Mouse (Mus musculus) CD4-positive naive resting alpha-beta T cell, adult 57 days (primary cell): Measurements from ENCODE around the gene Dcxr. TPM values are rescaled to one million over a fixed set of nuclear protein-coding genes. Genes with fewer than 3 reads are reported as not detected.

Experiments used
- total RNA-seq: library from RNA; stranded (reverse); gene quantifications from one replicate; pipeline ENCODE4 v1.2.4, GENCODE M21; 2023

The Dcxr gene
- total RNA-seq = 0.65 TPM

DNA sequence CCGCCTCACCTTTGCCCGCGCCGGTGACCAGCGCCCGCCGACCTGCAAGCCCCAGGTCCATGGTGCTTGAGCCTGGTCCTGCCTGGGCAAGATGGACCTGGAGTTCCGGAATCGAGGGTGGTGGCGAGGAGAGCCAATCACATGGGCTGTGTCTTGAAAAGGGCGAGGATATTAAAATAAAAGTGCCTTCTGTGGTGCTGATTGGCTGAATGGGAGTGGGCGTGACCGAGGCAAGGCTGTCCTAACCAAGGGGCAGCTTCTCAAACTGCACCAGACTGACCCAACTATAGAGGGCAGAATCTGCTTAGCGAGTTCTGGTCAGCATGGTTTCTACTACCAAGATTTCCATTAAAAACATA, at the start of gene Dcxr:
Dcxr (minus strand) TSS at position 113 of the 359 bp plus-strand sequence.

DNA sequence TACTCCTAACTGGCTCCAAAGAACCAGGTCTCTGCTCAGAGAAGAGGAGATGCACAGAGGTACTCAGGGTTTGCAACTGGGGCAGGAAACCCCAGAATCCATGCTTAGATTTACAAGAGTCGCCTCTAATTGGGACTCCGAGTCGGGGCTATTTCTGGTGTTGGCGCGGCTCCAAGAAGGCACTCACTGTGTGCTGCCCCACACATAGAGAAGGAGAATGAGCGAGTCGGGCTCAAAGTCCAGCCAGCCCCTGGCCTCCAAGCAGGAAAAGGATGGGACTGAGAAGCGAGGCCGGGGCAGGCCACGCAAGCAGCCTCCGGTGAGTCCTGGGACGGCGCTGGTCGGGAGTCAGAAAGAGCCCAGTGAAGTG, 35.6 kb upstream of the Dcxr start, which contains the start of gene Hmga1b:
Hmga1b (plus strand) TSS at position 123 of the 370 bp plus-strand sequence.

DNA sequence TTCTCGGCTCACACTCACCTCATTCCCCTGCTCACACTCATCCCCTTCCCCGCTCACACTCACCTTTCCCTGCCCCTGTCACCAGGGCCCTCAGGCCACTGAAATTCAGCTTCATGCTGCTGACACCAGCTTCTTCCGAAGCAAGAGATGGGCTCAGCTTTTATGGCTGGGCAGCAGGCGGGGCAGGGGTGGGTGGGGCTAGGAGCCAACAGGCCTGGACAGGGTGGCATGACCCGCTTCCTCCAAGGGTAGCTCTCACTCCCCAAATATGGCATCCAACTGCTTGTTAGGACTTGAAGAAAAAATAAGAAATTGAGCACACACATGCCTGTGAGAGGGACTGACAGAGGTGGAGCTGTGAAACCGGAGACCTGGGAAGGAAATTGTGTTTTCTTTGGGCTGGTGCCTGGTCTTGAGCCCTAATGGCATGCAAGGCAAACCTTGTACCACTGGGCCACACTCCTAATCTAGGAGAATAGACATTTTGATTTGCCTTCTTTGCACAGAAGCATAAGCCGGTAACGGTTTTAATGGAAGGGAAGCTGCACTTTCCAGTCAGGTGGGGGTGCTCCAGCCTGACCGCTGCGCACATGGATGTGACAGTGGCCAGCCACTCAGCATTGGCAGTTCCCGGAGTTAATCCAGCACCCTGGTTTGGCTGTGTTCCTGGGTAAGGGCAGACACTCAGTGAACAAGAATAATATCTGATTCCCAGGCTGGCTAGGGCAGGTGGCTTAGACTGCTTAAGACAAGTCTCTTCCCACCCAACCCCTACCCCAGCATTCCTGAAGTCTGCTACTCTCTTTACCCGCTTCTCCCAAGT, 5.0 kb upstream of the Dcxr start, which contains the start of gene Cbr2:
Cbr2 (minus strand) TSS at position 257 of the 823 bp plus-strand sequence.

DNA sequence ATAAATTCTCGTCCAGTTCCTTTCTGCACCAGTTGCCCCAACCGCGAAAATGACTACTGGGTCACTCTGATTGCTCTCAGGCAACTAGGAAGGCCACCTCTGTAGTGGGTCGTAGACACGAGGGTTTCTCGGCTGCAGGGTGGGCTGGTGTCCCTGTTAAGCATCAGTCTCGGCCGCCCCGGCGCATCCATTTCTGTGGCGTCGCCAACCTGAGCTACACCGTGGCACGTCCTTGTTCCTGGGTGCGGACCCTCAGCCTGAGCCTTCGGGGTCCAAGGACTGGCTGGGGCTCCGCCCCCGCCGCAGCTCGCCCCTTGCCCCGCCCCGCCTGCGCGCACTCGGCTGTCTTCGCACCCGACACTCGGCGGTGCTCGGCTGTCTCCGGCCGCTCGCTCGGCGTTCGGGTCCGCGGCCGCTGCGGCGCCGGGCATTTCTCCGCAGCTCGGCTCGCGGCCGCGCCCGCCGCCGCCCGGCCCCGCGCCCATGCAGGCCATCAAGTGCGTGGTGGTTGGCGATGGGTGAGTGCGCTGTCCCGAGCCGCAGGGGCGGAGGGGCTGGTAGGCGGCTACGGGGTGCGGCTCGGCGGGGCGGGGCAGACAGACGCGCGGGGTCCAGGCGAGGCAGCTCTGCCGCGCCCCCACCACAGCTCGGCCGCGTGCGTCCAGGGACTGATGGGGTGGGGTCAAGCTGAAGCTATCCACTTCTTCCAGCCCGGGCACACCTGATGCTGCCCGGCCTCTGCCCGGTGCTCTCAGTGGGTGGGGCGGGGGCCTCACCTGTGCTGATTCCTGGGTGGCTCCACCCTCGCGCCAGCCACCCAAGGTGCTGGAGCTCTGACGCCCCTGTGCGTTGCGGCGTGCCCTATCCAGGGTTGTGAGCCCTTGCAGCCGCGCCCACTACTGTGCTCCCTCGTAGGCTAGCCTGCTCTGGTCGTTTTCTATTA, 5.7 kb downstream of the Dcxr start, which contains the start of gene Rac3:
Rac3 (plus strand) TSS at position 347 of the 943 bp plus-strand sequence.

DNA sequence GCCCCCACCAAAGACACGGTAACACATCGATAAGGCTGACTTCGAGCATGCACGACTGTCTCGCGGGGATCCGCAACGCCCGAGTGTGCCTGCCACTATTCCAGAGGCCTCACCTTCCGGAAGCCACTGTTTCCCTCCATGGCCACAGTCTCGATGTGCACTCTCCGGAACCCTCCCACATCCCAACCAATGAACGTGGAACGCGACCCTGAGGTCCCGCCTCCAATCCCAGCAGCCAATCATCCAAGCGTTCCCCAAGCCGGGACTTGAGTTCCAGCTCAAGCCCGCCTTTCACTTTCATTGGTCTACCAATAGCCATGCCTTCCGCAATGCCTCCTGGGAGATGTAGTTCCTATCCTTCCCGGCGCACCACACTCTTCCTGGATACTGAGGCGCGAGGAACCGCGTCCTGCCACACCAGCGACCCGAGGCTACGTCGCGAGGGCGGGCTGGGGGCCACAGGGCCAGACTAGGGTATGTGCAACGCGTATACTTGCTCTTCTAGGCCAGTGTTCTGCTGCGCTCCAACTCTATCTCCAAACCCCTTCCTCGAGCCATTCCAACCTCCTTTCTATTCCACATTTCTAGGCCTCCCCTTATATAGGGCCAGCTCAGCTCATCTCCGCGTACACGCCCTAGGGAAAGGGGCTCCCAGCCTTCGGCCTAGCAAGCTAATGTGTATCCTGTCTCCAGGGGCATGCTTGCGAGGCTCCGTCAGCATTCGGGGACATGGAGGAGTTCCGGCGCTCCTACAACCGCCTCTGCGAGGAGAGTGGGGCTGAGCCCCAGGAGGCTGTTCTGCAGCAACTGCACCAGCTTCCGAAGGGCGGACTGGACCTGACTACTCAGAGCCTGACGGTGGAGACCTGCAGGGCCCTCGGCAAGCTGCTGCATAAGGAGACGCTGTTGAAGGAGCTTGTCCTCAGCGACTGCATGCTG, 13.2 kb downstream of the Dcxr start, which contains the start of the genes Cenpx and Lrrc45:
Cenpx (minus strand) TSS at position 159 of the 939 bp plus-strand sequence.
Lrrc45 (plus strand) TSS at position 346 of the 939 bp plus-strand sequence.

Other genes starting within 250 kb of the Dcxr start
- 28.5 TPM for gene Mrpl12, start 242.7 kb downstream of the Dcxr start, total RNA-seq
- gene Slc25a10, start 235.4 kb downstream of the Dcxr start, total RNA-seq = 9.7 TPM
- gene Gcgr, start 196.6 kb downstream of the Dcxr start, total RNA-seq = not detected
- 36.1 TPM for gene Mcrip1, start 177.6 kb downstream of the Dcxr start, total RNA-seq
- not detected for gene Ppp1r27, start 176.1 kb downstream of the Dcxr start, total RNA-seq
- gene P4hb, start 154.0 kb downstream of the Dcxr start, total RNA-seq = 123 TPM
- gene Arhgdia, start 145.7 kb downstream of the Dcxr start, total RNA-seq = 404 TPM
- 109 TPM for gene Alyref, start 128.9 kb downstream of the Dcxr start, total RNA-seq
- 71.8 TPM for gene Anapc11, start 128.9 kb downstream of the Dcxr start, total RNA-seq
- gene Npb, start 118.8 kb downstream of the Dcxr start, total RNA-seq = 3.8 TPM
- 153 TPM for gene Pcyt2, start 109.3 kb downstream of the Dcxr start, total RNA-seq
- gene Sirt7, start 102.0 kb downstream of the Dcxr start, total RNA-seq = 131 TPM
- gene Mafg, start 93.7 kb downstream of the Dcxr start, total RNA-seq = 39.8 TPM
- gene Pycr1, start 83.5 kb downstream of the Dcxr start, total RNA-seq = 1.2 TPM
- not detected for gene Myadml2, start 79.1 kb downstream of the Dcxr start, total RNA-seq
- not detected for gene Notum, start 66.1 kb downstream of the Dcxr start, total RNA-seq
- gene Aspscr1, start 54.3 kb downstream of the Dcxr start, total RNA-seq = 126 TPM
- 37.5 TPM for gene Cenpx, start 13.5 kb downstream of the Dcxr start, total RNA-seq
- gene Lrrc45, start 13.4 kb downstream of the Dcxr start, total RNA-seq = 33.3 TPM
- 1.1 TPM for gene Rac3, start 5.8 kb downstream of the Dcxr start, total RNA-seq
- gene Cbr2, start 4.8 kb upstream of the Dcxr start, total RNA-seq = not detected
- gene Hmga1b, start 35.5 kb upstream of the Dcxr start, total RNA-seq = 30.9 TPM
- gene Rfng, start 56.9 kb upstream of the Dcxr start, total RNA-seq = 12.4 TPM
- 64.3 TPM for gene Gps1, start 57.0 kb upstream of the Dcxr start, total RNA-seq
- 61.8 TPM for gene Dus1l, start 69.1 kb upstream of the Dcxr start, total RNA-seq
- gene Fasn, start 97.3 kb upstream of the Dcxr start, total RNA-seq = 160 TPM
- 0.50 TPM for gene Ccdc57, start 205.6 kb upstream of the Dcxr start, total RNA-seq
- 9.3 TPM for gene Slc16a3, start 221.2 kb upstream of the Dcxr start, total RNA-seq